Mouse (Mus musculus): ENCODE data around the gene Zfp14.

The Zfp14 gene

DNA sequence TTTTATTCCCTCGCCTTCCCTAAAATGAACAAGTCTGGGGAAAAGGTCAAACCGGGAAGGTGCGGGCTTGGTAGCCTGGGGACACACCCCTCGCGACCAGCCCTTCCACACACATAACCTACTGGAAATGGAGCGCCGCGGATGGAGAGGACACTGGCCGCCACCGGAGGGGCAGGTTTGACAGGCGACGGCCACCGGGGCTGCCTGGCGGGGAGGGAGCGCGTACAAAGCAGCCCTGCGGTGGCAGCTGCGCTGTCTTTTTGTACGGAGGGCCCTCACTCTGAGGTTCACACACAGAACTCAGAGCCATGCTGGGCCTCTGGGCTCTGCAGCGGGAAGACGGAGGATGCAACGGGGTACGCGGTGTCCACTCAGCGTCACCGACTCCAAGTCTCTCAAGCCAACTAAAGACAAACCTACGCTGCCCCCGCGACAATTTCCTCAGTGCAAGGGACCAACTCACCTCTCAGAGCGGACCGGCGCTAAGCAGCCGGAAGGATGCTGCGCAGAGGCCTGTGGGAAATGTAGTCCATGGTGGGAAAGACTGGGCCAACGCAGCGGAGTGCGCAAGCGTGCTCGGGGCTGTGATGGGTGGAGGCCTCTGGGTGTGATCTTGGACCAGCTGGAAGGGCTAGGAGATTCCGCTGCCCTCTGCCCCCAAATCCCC lies at the start of gene Zfp14:
Zfp14 (minus strand) TSS at position 499 of the 667 bp plus-strand sequence.
- peak; percentile 85 for DNase-seq (ENCODE audit: extremely low spot score, low spot score)

DNA sequence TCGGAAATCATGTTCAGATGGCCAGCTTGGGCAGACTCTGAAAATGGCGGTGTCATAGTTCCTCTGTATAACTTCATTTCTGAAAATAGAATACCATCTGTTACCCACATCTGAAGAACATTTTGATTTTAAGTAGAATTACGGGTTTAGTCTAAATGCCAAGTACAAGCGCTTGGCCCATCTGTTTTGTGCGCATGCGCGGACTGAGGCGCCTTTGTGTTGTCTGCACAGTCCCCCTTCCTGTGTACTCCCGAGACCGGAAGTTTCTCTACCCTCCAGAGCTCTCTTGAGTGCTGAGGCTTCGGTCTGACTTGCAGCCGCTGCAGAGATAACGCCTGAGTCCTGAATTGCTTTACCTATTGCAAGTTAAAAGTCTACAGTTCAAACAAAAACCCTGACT lies 48.1 kb upstream of the Zfp14 start:
- no peak for DNase-seq (ENCODE audit: extremely low spot score, low spot score)

DNA sequence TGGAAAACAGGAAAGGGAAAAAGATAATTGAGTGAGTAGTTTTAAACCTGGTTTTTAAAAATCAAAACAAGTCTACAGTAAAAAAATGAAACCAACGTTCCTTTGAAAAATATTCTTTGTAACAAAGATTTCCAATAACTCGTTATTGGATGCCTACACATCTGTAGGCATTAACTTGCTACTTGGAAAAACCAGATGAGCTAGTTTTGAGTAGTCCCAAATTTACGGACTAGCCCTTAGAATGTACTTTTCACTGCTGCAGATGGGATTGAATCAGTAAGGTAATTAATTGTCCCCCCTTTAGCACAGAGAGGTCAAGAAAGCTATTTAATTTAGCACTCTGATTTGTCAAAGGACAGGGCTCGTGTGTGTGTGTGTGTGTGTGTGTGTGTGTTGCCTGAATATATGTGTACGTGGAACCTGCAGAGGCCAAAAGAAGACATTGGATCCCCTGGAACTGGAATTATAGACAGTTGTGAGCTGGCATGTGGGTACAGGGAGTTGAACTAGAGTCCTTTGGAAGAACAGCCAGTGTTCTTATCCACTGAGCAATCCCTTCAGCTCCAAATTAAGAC lies 44.5 kb upstream of the Zfp14 start:
- DNase-seq (ENCODE audit: extremely low spot score, low spot score), result peak; percentile 36

DNA sequence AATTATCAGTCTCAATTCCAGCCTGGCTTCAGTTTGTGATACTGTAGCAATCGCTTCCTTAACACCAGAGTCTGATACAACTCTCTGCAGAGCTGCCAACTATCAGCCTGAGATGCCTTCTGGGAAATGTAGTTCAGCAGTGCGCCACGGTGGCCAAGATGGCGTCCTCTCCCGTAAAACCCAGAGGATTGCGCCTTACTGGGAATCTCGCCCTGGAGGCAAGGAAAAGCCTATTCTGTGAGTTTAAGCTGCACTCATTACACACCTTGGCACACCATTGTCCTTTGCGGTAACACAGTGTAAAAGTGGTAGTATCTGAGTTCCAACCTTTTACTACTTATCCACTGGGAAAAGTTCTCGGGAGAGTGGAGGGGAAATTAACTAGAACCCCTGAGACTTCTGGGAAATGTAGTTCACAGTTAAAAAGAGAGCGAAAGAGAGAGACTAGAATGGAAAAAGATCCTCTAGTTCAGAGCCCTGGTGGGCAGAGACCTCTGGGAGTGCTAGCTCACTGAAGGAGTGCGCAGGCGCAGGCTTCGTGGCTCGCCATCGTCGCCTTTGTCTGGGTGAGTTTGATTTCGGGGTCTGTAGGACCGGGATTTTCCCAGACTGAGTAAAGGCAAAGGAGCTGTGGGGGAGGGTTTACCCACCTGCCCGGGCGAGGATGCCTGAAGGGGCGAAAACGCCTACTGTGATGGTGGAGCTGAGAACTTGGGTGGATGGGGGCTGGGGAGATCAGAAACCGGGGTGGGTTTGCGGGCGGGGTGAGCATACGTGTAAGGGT lies 43.7 kb upstream of the Zfp14 start, which contains the start of gene Zfp260:
Zfp260 (plus strand) TSS at position 132 of the 784 bp plus-strand sequence.
- DNase-seq (ENCODE audit: extremely low spot score, low spot score), result peak; percentile 93

DNA sequence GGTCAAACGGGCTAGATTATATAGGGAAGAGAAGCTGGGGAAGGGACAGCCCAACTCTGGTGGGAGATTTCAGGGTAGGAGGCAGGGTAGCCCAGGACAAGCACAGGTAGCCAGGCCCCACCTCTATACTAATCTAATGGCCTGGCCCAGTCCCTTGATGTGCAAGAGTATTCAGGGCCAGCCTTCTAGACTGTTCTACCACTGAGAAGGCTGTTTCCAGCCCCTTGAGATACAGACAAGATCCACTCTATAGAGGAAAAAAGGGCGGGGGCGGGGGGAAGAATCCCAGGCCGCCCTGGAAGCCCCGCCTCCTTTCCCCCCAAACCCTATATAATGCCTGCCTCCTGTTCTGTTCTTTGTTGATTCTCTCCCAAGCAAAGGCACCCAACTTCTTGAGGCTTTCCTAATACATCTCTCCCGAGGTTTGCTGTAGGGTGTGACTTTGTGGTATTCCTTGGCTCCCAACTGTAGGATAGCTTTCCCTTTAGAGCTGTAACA lies 42.8 kb upstream of the Zfp14 start:
- DNase-seq (ENCODE audit: extremely low spot score, low spot score), result no peak

DNA sequence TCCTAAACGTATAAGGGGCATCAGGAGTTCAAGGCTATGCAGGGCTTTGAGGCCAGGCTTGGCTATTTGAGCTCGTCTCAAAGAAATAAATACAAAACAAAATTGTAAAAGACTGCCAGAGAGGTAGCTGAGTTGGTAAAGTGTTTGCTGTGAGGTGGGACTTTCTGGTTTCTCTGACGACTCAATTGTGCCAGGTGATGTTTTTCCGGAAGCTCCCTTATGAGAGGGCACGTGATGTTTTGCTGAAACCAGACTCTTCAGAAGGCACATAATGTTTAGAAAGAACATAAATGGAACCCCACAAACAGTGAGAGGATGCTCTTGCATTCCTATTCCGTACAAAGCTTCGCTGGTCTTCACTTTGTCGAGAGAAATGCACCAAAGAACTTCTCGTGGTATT lies 41.5 kb upstream of the Zfp14 start:
- DNase-seq (ENCODE audit: extremely low spot score, low spot score), result no peak

DNA sequence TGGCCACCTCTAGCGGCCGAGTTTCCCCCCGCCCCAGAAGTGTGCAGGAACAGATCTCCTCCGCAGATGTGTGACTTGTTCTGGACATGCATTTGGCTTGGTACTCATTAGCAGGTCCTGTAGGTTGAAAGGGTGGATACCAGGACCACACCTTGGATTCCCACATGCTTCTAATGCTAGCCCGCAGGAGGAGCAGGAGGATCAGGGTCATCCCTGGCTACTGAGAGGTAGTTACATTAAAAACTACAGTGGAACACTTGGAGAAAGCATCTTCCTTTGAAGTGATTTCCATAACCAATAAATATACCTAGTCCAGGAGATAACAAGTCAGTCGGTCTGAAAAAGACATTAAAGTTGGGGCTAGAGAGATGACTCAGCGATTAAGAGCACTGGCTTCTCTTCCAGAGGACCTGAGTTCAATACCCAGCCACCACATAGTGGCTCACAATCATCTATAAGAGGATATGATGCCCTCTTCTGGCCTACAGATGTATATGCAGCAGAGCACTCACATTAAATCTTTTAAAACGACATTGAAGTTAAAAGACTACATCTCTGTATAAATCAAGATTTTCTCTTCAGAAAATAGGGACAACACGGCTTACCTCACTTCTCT lies 39.9 kb upstream of the Zfp14 start:
- DNase-seq (ENCODE audit: extremely low spot score, low spot score), result no peak

DNA sequence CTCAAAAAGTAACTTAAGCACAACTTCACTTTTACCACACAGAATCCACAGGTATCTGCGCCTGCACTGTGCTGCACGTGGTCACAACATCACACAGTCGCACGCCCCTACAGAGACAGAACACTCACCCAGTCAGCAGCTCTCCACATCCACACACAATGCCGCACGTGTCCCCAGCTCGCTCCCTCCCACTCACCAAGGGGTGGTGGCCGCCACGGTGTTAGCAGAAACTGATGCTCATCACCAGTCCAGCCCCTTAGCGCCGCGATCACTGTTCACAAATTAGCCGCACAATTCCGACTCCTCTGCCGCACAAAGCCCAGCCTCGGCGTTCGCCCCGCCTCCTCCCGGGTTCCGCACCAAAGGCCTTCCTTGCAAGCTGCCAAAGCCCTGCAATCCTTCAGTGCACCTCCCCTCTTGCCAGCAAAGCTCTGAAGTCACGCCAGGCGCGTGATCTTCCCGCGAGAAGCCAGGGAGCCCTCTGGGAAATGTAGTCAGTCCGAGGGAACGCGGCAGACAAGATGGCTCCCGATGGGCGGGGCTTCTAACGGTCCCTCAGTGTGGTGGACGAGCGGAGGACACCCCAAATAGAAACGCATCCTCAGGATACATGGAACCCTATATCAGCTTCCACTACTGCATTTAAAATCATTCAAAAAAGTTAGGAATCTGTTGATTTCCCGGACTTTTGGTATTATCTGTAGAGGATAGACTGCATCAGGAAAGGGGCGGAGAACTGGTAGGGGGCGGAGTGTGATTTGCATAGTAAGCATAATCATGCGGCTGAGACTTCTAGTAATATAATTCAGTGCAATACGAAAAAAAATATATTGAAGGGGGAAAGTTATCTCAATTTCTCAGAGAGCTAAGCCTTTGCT lies 39.2 kb upstream of the Zfp14 start, which contains the start of the genes Gm26920 and Zfp566:
Gm26920 (minus strand) TSS at position 319 of the 878 bp plus-strand sequence.
Zfp566 (minus strand) TSS at position 436 of the 878 bp plus-strand sequence.
- DNase-seq (ENCODE audit: extremely low spot score, low spot score), result peak; percentile 98

DNA sequence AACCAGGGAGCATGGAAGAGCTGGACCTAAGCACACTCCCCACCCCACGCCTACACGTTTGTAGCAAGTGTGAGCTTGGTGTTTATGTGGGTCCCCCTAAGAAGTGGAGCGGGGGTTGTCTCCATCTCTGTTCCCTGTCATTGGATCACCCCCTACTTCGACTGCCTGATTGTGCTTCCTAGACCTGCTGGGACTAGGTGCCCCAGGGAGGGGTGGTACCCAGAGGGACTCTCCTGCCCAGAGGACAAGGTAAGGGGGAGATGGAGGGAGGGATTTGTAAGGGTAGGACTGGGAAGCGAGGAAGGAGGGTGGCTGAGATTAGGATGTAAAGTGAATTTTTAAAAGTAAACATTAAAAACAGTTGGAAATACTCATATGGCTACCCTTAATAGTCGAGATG lies 38.2 kb upstream of the Zfp14 start:
- DNase-seq (ENCODE audit: extremely low spot score, low spot score), result peak; percentile 31

DNA sequence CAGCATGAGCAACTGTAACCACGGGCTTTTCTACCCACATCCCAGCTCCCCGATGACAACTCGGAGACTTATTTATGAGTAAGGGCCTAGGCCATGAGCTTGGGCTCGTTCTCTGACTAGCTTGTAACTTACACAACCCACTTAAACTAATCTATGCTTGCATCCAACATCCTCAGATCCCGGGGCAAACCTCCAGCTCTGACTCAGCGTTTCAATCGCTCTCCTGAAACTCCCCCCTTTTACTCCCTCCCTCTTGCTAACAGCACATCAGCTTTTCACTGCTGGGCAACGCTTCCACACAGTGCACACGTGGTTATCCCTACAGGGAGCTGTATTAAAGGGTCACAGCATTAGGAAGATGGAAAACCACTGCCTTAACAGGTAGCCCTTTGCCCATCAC lies 35.3 kb upstream of the Zfp14 start:
- DNase-seq (ENCODE audit: extremely low spot score, low spot score), result no peak

DNA sequence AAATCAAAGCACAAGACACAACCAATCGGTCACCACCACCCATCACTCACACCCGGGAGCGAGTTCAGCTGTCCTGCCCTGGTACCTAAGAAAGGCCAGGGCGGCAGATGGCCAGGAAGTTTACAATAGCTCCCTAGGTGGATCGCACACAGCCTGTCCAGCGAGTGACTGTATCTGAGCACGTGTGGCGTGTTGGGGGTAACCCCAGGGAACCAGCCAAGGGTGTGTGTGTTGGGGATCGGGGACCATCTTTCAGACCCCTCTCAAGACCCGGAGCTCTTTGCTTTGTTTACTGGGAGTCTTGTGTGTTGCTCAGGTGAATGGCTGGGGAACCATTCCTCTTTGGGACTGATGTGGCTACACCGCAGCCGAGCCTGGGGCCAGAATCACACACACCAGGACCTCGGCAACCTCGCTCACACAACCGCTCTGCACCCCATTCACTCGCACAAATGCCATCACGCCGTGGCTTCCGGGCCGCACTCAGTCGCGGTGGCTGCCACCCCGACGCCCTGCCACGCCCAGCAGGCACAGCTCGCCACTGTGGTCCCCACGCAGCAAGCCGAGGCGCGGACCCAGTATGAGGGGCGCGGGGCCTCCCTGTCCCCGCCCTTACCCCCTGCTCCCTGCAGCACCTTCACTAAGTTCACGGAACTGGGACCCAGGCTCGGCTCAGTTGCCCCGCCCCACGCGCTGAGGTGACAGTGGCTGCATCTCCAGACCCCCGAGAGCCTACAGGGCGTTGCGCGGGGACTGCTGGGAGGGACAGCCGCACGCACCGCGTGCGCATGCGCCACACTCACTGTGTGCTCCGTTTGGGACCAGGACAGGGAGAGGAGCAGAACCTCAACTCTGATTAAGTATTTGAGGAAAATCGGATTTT lies 21.2 kb upstream of the Zfp14 start, which contains the start of gene Zfp82:
Zfp82 (minus strand) TSS at position 755 of the 883 bp plus-strand sequence.
- DNase-seq (ENCODE audit: extremely low spot score, low spot score), result peak; percentile 84

DNA sequence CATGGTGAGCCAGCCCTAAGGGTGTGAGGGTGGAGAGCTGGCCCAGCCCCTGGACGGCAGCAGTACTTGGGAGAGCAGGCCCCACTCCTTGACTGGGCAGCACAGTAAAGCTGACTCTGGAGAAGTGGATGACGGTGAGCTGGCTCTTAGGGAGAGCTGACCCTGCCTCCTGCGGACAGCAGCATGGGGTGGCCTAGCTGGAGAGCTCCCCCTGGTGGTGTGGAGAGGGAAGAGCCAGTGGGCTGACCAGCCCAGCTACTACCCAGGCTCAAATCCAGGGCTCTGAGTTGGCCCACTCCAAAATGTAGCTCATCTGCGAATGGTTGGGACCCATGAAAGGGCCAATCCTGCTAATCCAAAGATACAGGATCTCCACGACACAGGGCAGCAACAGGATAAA lies 13.4 kb upstream of the Zfp14 start:
- DNase-seq (ENCODE audit: extremely low spot score, low spot score), result no peak

DNA sequence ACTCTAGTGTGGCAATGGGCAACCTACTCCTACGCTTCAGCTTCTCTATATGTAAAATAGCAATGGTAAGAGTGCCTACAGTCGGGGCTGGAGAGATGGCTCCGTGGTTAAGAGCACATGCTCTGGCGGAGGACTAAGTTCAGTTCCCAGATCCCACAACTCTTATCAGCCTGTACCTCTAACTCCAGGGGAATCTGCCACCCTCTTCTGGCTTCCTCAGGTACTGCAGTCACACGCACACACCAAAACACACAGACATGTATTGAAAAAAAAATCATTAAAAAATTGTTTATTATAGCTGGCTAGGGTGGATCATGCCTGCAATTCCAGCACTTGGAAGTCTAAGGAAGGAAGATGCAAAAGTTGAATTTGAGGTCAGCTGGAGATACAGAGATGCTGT lies 11.3 kb upstream of the Zfp14 start:
- no peak for DNase-seq (ENCODE audit: extremely low spot score, low spot score)

DNA sequence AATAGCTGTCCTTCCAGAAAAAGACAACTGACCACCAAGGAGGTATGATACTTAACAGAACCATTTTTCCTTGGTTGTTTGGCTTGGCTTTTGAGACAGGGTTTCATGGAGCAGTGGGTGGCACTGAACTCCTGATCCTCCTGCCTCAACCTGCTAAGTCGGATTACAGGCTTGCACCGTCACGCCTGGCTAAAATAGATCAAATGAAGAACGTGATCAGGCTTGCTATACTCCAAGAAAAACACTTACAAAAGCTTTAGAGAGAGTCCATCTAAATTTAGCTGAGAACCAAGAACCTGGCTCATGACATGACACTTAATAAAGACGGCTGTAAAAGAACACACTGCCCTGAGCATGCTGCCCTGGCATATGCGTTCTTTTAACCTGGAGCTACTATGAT lies 9.2 kb upstream of the Zfp14 start:
- DNase-seq (ENCODE audit: extremely low spot score, low spot score), result no peak

DNA sequence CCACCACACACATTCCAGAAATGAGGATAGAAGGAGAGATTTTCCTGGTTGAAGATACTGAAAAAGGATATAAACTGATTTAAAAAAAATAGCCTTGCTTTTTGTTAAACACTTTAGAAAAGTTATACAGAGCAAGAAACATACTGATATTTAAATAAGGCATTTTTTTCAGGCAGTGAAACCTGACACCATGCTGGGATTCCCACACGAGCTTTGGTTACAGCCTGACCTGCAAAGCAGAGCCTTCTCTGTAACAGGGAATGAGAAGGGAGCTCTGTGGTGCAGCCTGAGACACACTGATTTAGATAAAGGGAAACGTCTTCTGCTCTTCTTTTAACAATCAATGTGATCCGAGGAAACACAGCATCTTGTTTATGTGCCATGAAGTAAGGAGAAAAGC lies 2.4 kb upstream of the Zfp14 start:
- DNase-seq (ENCODE audit: extremely low spot score, low spot score), result no peak

DNA sequence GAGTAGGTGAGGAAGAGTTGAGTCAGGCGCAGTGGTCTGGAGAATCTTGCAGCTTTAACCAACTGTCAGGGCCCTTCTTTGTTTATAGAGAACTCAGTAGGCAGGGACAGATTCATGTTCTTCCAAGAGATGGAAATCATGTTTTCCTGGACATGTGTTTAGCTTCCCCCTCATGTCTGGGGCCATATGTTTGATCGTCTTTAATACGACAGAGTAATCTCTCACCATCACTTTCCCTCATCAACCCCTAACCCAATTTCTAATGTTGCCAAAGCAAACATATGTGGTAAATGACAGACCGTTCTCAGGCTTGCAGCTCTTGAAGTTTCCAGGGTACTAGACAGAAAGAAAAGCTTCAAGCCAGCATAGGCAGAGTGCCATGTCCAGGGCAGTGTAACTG lies 3.1 kb downstream of the Zfp14 start:
- no peak for DNase-seq (ENCODE audit: extremely low spot score, low spot score)

DNA sequence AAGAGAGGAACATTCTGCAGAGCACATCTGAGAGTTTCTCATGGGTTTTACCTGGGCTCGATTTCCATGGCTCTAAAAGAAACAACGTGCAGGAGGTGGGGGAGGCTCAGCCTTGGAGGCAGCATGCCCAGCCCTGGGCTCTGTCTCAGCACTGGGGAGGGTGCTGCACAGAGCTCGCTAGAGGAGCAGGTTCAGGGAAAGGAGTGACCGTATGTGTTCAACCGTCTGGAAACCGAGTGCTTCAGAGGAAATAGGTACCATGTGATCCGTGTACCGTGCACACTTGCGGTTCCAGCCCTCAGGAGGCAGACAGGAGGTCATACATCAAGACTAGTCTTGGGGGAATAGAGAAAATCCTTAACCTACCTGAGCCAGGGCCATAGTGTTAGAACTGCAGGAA lies 6.8 kb downstream of the Zfp14 start:
- DNase-seq (ENCODE audit: extremely low spot score, low spot score), result no peak

DNA sequence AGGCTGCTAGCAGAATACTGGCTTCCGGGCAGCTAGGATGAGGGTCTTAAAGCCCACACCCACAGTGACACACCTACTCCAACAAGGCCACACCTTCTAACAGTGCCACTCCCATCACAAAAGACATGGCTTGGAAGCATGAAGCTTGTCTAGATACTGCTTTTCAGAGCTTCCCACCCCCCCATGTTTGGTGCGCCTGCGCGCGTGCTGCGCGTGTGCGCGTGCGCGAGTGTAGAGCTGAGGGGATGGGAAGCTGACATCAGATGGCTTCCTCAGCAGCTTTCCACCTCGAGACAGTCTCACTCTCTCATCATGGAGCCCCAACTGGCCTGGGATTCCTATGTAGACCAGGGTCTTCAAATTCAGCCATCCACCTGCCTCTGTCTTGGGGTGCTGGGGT lies 16.8 kb downstream of the Zfp14 start:
- DNase-seq (ENCODE audit: extremely low spot score, low spot score), result no peak

DNA sequence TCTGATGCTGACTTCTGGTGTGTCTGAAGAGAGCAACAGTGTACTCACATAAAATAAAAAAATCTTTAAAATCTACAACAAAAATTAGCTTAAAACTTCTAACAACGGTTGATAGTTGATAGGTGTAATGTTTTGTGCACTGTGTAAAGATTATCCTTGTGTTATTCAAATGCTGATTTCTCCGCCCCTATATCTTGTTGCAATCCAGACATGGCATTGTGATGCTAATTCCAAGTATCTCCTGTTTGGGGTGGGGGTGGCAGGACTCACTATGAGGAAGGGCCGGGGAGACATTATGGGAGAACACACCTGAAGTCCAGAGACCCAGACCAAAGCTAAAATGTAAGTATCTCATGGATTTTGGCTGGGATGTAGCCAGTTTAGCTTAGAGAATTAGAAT lies 19.8 kb downstream of the Zfp14 start:
- DNase-seq (ENCODE audit: extremely low spot score, low spot score), result no peak

DNA sequence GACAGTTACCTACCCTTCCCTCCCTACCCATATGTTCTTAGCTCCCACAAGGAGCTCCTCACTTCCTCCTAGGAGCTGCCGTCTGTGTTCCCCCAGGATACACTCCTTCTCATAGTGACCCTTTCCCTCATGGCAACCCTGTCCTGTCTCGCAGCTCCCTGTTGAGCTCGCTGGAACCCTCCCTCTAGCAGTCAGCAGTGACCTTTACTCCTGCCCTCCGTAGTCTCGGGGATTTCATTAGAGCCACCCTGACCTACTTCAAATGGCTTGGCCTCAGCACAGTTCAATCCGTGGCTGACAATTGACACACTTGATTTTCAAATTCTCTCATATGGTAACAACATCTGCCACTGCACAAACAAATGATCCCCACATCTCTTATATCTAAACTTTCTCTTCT lies 20.5 kb downstream of the Zfp14 start:
- no peak for DNase-seq (ENCODE audit: extremely low spot score, low spot score)

Measured in neural tube, embryonic 10.5 days (tissue).